Mouse (Mus musculus) liver, embryonic 14.5 days (tissue): ENCODE data around the gene Nav1.

Experiments
- CTCF ChIP-seq: IDR thresholded peaks from 2 replicates; pipeline ENCODE4 v1.5.1; 2016; ENCODE audit warnings: antibody characterized with exemption, low read depth, control low read depth
- EP300 ChIP-seq: IDR thresholded peaks from 2 replicates; pipeline ENCODE4 v1.6.1; 2016; ENCODE audit warnings: antibody characterized with exemption, low read depth

DNA sequence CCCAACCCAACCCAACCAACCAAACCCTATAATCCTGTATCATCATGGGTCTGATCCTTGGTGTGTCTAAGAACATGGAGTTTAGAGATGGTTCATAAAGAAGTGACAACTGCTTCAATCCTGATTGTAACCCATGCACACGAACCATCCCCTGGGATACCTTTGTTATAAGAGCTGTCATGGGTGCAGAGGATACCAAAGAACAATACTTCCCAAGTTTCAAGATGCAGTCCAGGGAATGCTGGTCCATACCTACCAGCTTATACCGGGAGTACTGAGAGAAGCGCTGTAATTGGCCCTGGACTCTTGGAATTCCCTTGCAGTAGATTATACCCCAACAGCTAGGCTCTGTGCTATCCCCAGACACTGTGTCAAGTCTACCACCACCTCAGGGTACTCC lies 165.2 kb downstream of the Nav1 start:
- TF ChIP-seq CTCF: no peak
- TF ChIP-seq EP300: no peak
